1 mouse cellular context compared by ENCODE assay signal in the genomic region with DNA sequence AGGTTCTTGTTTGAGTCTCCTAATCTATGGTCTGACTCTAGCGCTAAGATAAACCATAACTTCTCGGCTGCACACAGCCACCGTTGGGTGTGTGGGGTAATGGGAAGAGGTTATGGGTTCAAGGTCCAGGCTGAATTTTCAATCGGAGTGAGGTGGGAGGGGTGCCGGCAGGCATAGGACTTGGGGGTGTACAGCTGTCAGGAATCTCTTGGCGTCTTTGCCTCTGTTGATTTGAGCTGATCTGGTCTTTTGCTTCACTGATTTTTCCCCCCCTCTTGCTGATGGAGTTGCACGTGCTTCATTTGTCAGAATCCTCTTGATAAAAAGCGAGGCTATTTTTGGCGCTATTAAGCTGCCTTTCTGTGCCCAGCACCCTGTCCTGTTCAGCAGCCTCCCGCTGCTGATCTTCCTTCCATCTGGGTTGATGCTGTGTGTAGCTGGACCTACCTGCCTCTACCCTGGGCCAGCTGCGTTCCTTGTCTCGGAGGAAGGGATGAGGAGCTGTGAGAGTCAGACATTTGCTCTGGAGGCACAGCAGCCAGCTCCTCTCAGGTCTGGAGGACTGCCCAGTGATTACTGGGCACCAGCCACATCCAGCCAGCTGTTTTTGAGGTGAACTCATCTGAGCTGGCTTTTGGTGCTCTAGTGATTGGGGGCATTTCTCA.
TF ChIP-seq lines count a peak whose summit lies in the region.

No protein-coding gene starts in this region.

TF ChIP-seq in CH12.LX, 34 proteins besides CTCF, POLR2A, EP300 and RAD21 (continued from another document):
- no peak for TF ChIP-seq JUN (IDR thresholded peaks at IDR 0.05; ENCODE audit: insufficient read depth, low read depth, low read length)
